Mouse (Mus musculus) splenic B cell, adult 2 months (primary cell): ENCODE results near the gene Xrcc1.

Experiments used
- DNase-seq: peaks from one replicate; pipeline ENCODE4 v3.0.0-alpha.2; 2011; ENCODE audit warnings: low read depth, low spot score
- H3K27me3 ChIP-seq: 2 replicates; pipeline ENCODE4 v1.6.1; 2012; ENCODE audit warnings: mild to moderate bottlenecking, low read length, moderate library complexity, mixed read lengths; ENCODE audit not compliant: control insufficient read depth, poor library complexity, insufficient read depth, severe bottlenecking
- H3K36me3 ChIP-seq: 2 replicates; pipeline ENCODE4 v1.6.1; 2012; ENCODE audit warnings: mild to moderate bottlenecking, low read length, moderate library complexity, mixed read lengths; ENCODE audit not compliant: control insufficient read depth, poor library complexity, insufficient read depth, severe bottlenecking

Xrcc1 gene

GRCm38 (mm10) chr7:24593621-24594308 is 47.7 kb downstream of the Xrcc1 start:
- Histone ChIP-seq H3K27me3 (no peaks in the 10 kb centered on the region), H3K36me3 (no peaks in the 10 kb centered on the region)

GRCm38 (mm10) chr7:24594309-24594803 is 48.3 kb downstream of the Xrcc1 start:
- Histone ChIP-seq H3K36me3 (no peaks in the 10 kb centered on the region; the same call in 1 of the 2 replicates), H3K27me3 (no peaks in the 10 kb centered on the region)
- DNase-seq: no peak

More at GRCm38 (mm10) chr7:24593621-24594308, 47.7 kb downstream of the Xrcc1 start:
- DNase-seq: peak; percentile 74

GRCm38 (mm10) chr7:24595464-24595863 is 49.4 kb downstream of the Xrcc1 start:
- no peaks in the 10 kb centered on the region for H3K27me3 ChIP-seq
- H3K36me3 ChIP-seq: no peaks in the 10 kb centered on the region; the same call in 1 of the 2 replicates
- no peak for DNase-seq

DNA sequence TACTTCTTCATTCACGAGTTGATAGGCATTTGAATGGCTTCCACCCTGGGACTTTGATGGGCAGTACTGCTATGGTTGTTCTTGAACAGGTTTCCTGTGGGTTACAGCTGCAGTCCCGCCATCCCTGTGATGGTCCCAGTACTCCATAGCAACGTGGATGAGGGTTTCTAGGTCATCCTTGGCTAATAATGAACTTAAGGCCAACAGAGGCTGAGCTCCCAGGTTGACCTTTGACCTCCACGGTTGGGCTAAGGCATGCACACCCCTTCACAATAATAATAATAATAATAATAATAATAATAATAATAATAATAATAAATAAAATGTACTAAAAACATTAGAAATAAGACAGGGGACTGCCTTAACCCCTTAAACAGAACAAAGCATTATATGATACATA is 52.0 kb downstream of the Xrcc1 start:
- no peaks in the 10 kb centered on the region; the same call in 1 of the 2 replicates for H3K36me3 ChIP-seq
- no peaks in the 10 kb centered on the region for H3K27me3 ChIP-seq
- DNase-seq: no peak

DNA sequence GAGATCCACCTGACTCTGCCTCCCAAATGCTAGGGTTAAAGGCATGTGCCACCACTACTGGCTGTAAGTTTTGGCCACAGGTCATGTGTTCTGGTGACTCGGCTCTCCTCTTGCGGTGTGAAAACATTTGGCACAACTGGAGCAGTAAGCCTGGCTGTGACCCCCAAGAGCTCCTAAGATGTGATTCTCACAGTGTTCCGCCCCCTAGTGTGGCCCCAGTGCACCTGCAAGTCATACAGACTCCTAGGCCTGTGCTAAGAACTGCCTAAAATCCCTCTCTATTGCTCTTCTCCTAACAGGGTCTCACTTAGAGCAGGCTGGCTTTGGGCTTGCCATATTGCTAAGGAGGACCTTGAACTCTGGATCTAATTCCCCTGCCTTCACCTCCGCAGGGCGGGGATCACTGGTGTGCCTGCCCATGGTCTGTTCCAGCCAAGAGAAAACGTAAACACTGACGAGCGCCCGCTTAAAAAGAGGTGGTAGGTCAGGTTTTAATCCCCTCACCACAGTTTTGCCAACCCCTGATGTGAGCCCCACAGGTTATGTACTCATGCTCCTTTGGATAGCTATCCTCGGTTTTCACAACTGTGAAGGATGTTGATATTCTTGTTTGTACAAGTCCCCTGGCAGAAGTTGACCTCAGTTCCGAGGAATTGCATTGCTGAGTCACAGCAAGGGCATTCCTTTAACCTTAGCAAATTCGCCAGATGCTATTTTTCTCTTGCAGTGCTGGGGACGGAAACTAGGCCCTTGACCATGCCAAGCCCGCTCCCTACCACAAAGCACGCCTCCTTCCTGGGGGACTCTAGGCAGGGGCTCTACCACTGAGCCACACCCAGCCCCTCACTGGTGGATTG is 53.4 kb downstream of the Xrcc1 start:
- Histone ChIP-seq H3K27me3 (no peaks in the 10 kb centered on the region), H3K36me3 (no peaks in the 10 kb centered on the region; the same call in 1 of the 2 replicates)
- peak; percentile 45 for DNase-seq

DNA sequence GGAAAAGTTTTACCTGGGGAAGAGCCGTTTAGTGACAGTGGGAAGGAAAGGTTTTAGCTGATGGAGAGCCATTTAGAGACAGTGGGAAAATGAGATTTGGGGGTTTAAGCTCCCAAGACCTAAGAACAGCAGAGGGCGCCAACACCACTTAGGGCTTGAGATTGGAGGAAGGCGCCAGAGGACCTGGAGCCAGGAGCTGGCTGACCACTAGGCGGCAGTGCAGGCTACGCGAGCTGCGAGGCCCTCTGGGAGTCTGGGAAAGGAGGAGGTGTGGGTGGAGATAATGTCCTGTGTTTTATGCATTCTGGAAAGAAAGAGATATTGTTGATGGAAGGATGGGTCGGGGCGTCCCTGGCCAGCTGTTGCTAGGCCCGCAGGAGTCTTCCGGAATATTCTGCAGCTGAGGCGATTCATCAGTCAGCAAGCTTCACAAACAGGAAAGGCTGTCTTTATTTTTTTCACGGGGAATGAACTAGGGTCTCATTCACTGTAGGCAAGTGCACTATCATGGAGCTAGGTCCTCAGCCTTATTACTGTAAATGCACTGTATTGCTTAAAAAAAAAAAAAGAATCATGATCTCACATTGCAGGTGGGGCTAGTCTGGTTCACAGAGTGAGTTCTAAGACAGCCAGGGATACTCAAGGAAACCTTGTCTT is 55.0 kb downstream of the Xrcc1 start:
- no peaks in the 10 kb centered on the region for H3K27me3 ChIP-seq
- peak; percentile 96 for DNase-seq
- H3K36me3 ChIP-seq: no peaks in the 10 kb centered on the region; the same call in 1 of the 2 replicates

- Histone ChIP-seq H3K36me3 (no peaks in the 10 kb centered on the region), H3K27me3 (no peaks in the 10 kb centered on the region)
- DNase-seq: no peak
Measured at GRCm38 (mm10) chr7:24605561-24605960, 59.5 kb downstream of the Xrcc1 start.

GRCm38 (mm10) chr7:24606046-24606445 is 60.0 kb downstream of the Xrcc1 start:
- Histone ChIP-seq H3K36me3 (no peaks in the 10 kb centered on the region), H3K27me3 (no peaks in the 10 kb centered on the region)
- no peak for DNase-seq

- no peaks in the 10 kb centered on the region for H3K27me3 ChIP-seq
- DNase-seq: peak; percentile 93
Measured at GRCm38 (mm10) chr7:24608017-24608416, 61.9 kb downstream of the Xrcc1 start.

GRCm38 (mm10) chr7:24608561-24608960 is 62.5 kb downstream of the Xrcc1 start:
- DNase-seq: peak; percentile 46

More at GRCm38 (mm10) chr7:24608017-24608416, 61.9 kb downstream of the Xrcc1 start:
- no peaks in the 10 kb centered on the region for H3K36me3 ChIP-seq

DNA sequence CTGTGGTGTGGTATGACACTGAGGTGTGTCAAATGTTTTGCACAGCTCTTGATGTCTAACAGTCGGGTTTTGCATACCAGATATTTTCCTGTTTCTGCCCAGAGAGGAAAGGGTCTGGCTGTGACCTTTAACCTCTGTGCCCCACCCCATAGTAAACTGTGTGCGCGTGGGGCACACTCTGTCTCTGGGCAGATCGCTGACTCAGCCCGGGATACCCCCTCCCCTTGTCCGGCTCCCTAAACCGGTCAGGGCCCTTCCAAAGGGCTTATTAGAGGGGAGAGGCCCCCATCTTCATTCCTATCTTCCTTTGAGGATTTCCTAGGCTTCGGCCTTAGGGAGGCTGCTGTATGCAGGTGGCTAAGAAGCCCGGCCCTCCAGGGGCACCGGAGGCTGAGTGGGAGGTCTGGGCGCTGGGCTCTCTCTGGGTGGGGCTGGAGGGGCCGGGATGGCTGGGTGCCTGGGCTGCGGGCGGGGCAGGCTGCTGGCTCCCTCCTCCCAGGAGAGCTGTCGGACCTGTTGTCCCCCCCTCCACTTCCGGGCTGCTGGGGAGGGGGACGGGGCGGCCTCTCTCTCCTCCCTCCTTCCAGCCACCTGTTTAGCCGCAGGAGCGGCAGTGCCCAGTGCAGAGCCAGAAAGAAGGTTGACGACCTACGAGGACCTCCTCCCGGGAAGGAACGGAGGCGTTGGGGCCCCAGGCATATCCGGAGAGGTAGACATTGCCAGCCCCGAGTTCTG is 64.2 kb downstream of the Xrcc1 start, which contains the start of gene Phldb3:
Gene Phldb3, plus strand, starts transcription at position 620 of the 735 bp plus-strand sequence.
- DNase-seq: peak; percentile 46
- Histone ChIP-seq H3K27me3 (no peaks in the 10 kb centered on the region), H3K36me3 (no peaks in the 10 kb centered on the region)

More at GRCm38 (mm10) chr7:24608561-24608960, 62.5 kb downstream of the Xrcc1 start:
- Histone ChIP-seq H3K36me3 (no peaks in the 10 kb centered on the region), H3K27me3 (no peaks in the 10 kb centered on the region)

- peak; percentile 96 for DNase-seq
- Histone ChIP-seq H3K36me3 (peaks cover 2% of the 10 kb centered on the region; the same call in 1 of the 2 replicates), H3K27me3 (no peaks in the 10 kb centered on the region)
Measured at GRCm38 (mm10) chr7:24610879-24611494, 64.9 kb downstream of the Xrcc1 start.

DNA sequence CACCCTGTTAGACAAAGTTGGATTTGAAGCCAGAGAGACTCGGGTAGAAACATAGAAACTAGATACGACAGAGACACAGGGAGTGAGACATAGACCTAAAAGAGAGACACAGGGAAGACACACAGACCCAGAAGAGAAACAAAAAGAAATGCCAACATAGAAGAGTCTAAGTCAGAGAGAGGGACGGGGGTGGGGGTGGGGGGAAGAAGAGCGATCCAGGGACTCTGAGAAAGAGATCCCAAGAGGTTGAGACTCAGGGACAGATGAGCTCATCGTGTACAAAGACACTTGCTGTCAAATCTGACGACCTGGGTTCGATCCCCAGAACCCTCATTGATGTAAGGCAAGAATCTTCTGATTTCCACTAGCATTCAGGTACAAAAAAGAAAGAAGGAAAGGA is 65.6 kb downstream of the Xrcc1 start:
- H3K36me3 ChIP-seq: peaks cover 2% of the 10 kb centered on the region
- no peaks in the 10 kb centered on the region for H3K27me3 ChIP-seq
- no peak for DNase-seq
